Mouse (Mus musculus) cerebellum, adult 9-11 months (tissue): ENCODE results near the gene Chrna9.

Experiments used
- DNase-seq: peaks from one replicate; pipeline ENCODE4 v3.0.0; 2022

Gene Chrna9

GRCm38 (mm10) chr5:65919904-65920303 is 14.8 kb upstream of the Chrna9 start:
- no peak for DNase-seq

GRCm38 (mm10) chr5:65920701-65921426 is 13.9 kb upstream of the Chrna9 start:
- DNase-seq = no peak

DNA sequence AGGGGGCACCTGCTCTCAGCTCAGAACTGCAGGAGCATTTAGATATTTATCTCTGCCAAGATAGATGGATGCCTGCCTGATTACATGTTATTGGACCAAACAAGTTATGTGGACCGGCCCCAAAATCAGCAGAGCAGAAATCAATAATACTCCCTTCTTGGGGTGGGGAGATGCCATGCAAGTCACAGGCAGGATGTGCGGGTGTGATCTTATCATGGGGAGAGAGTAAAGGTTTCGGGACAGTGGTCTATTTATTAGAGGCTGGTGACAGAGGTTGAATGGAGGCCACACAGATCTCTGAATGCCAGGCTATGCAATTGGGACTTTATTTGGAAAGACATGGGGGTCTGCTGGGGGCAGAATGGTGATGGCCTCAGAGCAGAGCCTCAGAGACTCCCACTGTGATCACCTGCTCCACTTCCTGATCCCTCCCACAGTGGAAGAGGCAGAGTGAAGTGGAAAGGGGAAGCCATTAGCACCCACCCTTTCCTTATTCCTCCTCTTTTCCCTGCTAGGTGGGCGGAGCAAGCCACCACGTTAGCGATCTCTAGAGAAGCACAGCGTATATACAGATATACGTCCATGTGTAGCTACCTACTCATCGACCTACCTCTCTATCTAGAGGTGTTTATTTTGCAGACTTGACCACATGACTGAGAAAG is 13.1 kb upstream of the Chrna9 start:
- no peak for DNase-seq

- no peak for DNase-seq
Measured at GRCm38 (mm10) chr5:65926666-65927065, 8.1 kb upstream of the Chrna9 start.

- no peak for DNase-seq
Measured at GRCm38 (mm10) chr5:65929162-65929561, 5.6 kb upstream of the Chrna9 start.

DNA sequence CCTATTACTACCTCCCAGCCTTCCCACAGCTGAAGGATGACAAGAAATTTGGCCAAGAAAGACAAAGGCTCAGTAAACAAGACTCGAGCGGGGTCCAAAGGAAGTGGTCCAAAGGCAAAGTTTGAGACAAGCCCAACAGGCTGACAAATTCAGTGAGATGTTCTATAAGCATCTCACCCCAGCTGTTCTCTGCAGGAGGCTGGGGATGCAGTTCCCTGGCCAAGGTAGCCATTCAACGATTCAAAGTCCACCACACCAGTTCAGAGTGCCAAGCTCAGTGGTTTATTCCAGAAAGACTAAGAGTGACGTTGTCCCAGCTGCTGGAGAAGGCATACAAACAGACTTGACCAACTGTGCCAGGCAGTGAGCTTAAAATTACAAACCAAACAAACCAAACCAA is 4.5 kb upstream of the Chrna9 start:
- DNase-seq = no peak

DNA sequence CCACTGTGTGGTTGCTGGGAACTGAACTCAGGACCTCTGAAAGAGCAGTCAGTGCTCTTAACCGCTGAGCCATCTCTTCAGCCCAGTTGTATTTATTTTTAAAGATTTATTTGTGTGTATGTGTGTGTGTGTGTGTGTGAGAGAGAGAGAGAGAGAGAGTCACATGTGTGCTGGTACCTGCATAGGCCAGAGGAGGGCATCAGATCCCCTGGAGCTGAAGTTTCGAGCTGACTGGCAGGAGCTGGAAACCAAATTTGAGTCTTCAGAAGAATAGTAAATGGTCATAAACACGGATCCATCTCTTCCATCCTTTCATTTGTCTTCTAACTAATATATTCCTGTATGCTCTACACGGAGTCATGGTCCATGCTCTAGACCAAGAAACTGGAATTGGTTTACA is 1.5 kb upstream of the Chrna9 start:
- no peak for DNase-seq

GRCm38 (mm10) chr5:65933764-65934163 is 957 bp upstream of the Chrna9 start:
- DNase-seq = no peak

DNA sequence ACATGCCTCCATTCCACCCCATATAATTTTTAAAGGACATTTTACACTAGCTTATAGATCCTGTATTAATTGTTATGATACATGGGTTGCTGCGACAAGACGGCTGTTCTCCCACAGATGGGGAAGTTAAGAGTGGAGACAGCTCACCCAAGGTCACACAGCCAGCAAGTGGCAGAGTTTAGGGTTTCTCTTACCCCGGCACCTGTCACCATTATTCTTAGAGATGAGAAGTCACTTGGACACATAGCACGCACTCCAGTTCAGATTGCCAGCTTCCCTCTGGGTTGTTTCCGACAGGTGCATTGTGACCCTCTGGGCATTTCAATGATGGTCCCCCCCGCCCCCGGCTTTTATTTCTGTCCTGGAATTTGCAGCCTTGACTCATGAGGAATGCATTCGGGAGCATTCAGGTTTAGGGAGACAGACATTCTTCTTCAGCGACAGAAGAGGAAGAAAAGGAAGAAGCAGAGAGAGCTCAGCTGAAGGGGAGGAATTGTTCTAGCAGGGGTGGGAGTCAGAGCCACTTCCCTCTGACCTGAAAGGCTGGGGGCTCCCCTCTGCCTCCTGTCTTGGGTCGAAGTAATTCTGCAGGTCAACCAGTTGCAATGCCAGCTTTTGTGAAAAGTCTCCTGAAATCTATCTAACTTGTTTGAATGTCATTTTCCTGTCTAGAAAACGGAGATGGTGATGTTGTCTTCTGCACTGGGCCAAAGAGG is 2.4 kb downstream of the Chrna9 start:
- no peak for DNase-seq

- peak; percentile 40 for DNase-seq
Measured at GRCm38 (mm10) chr5:65937998-65938715, 3.4 kb downstream of the Chrna9 start.

DNA sequence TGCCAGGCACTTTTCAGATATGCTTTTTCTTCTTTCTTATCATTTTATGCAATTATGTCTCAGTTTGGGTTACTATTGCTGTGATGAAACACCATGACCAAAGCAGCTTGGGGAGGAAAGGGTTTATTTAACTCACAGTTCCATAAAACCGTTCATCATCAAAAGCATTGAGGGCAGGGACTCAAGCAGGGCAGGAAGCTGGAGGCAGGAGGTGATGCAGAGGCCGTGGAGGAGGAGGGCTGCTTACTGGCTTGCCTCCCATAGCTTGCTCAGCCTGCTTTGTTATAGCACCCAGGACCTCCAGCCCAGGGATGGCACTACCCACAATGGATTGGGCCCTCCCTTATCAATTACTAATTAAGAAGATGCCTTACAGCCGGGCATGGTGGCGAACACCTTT is 6.4 kb downstream of the Chrna9 start:
- DNase-seq = no peak

- no peak for DNase-seq
Measured at GRCm38 (mm10) chr5:65949822-65950221, 15.1 kb downstream of the Chrna9 start.

GRCm38 (mm10) chr5:65950236-65950635 is 15.5 kb downstream of the Chrna9 start:
- no peak for DNase-seq

DNA sequence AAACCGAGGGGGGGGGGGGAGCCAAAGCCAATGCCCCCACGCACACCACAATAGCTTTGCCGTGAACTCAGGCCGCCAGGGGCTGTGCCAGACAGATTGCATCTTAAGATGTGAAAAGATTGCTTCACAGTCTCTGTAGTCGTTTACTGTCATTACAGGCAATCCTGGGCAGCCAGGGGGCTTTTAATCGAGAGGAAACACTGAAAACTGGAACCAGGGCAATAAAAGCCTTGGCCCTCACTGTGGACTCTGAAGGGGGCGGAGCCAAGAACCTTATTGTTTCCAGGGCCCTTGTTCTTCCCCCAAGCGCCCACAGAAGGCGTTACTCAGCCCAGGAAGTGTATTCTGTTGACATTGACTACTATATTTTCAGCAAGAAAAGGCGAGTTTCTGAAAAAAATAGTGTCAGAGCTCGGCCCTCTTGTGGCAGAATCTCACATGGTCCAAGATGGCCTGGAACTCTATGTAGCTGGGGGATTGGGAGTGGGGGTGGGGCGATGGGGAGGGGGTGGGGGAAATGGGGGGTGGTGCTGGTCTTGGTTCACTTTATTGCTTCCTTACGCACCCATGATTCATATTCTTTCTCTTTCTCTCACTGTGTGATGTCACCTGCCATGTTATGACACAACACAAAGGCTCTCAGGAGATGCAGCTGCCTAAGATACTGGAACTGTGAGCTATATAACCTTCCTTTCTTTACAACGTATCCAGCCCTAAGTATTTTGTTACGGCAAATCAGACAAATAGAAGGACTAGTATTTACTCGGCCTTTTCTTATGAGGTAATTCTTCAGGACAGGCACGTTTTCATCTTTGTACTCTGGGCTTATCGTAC is 16.2 kb downstream of the Chrna9 start:
- DNase-seq = no peak

DNA sequence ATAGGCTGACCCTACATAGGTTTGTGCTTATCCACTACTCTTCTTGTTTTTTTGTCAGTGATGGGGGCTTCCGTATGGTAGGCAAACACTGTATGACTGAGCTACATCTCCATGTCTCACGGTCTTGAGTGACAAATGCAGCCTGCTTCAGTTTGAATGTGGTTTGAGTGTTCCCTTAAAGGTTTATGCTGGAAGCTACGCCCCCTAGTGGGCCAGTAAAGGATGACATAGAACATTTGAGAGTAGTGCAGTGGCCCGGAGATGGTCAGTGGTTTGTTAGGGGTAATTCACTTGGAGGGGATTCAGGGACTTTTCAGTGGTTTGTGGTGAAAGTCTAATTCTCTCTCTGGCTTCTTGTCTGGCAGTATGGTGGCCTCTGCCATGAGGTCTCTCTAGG is 16.8 kb downstream of the Chrna9 start:
- no peak for DNase-seq

DNA sequence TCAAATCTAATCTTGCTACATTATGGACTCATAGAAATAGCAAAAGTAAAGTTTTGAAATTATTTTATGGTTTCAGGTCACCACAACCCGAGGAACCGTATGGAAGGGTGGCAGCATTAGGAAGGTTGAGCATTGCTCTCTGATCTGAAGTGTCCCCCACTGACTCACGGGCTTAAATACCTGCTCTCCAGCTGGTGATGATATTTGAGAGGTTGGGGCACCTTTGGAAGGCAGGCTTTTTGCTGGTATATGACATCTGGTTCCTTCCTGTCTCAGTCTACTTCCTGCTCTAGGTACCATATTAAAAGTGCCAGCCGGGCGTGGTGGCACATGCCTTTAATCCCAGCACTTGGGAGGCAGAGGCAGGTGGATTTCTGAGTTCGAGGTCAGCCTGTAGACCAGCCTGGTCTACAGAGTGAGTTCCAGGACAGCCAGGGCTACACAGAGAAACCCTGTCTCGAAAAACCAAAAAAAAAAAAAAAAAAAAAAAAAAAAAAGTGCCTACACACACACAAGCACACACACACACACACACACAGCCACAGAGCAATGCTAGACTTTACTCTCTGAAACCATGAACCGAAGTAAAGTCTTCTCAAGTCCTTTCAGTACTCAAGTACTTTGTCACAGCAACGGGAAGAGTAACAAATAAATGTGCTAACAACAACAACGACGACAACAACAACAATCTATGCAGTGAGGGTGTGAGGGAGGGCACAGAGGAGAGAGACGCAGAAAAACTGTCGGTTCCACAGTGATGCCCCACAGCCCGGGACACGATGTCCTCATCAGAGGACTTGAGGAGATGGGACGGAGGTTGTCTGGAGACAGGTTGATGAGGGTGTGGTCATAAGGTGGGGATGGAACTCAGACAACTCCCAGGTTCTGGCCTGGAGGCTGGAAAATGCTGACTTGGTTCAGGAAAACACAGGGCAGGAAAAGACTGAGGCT is 19.7 kb downstream of the Chrna9 start:
- no peak for DNase-seq

DNA sequence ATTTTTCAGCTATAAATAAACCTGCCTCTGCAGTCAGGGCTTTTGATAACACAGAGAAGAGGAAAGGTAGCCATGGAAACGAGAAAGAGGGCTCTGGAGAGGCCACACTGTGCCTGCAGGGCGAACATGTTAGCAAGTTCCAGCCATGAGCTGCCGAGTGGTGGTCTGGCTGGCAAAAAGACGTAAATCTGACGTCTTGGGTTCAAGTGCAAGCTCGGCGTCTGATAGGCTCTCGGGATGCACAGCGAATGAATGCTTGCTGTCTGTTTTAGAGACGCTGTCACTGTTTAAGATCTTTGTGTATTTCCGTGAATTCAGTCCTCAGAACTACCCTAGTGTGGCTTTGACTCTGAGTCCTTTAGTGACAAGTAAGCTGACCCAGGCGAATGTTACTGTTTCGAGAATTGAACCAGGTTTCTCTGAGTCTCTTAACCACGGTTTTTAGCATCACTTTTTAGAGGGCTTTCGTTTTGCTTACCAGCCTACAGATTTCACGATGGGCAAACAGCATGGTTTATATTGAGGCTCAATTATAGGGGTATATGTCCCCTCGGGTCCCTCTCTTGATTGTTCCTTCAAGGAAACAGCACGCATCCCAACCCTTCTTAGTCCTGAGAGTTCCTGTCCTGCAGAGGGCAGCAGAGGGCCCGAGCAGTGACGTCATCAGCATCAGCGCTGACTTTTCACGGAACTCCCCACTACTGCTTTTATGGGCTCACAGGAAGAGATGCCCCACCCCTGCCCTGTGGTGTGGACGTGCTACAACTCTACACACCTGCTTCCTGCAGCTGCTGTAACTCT is 20.8 kb downstream of the Chrna9 start:
- peak; percentile 12 for DNase-seq

DNA sequence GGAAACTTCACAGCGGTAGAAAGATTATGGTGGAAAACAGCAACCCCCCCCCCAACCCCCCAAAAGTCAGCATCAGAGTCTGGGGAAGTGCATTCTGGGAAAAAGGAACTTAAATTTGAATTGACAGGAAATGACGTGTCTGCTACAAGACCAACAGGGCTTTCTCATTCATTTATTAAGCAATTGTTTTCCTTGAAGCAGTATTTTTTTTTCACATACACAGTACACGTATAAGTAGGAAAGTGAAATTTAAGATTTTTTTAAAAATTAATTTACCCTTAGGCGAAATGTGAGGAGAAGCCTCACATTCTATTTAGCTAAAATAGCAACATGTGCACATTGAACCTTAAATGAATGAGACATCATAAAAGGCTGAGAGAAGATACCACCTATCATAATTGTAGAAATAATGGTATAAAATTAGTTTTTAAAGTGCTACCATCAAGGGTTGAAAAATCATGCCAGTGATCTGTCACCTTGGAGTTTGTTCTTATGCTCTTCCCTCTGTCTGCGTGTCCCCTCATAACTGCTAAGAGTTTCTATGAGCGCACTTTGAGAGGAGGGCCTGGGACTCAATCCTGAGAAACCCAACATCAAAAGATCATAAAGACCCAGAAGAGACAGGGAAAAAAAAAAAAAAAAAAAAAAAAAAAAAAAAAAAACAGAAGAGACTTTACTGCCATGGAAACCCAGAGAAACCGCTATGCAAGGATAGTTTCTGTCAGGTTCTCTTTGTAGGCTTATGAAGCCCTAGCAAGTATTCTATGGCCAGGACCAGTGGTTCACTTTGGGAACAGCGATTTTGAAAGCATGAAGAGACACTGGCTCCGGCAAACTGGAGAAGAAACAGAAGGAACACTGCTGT is 21.7 kb downstream of the Chrna9 start:
- no peak for DNase-seq

DNA sequence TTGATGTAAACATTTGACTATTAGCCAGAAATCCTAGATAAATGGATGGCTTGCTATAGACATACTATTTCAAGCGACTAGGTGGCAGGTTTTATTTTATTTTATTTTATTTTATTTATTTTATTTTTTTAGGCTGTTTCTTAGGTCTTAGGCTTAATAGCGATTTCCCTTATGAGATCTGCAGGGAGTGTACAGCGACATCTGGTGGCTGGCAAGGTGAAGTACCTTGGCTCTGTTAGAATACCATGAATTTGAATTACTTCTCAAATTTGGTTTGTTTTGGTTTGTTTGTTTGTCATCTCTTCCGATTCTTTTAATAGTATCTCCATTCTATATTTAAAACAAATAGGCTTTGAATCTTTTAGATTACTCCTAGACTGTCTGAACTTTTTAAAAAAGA is 23.9 kb downstream of the Chrna9 start:
- no peak for DNase-seq
